Mouse (Mus musculus) small intestine, adult 2 months (tissue): ENCODE measurements around the gene Ttc32. TPM values are rescaled to one million over a fixed set of nuclear protein-coding genes. Genes with fewer than 3 reads are reported as not detected.
A peak's percentile ranks its signal among the peaks of the same experiment; 100 is the strongest.

Experiments used
- H3K27ac ChIP-seq: fragments of 200-500 bp; 2 replicates; pipeline ENCODE4 v1.5.1; 2012; ENCODE audit warnings: low read depth, low read length, control low read depth, inconsistent platforms; ENCODE audit not compliant: insufficient read depth
- H3K27me3 ChIP-seq: fragments of 200-500 bp; 2 replicates; pipeline ENCODE4 v1.6.1; 2012; ENCODE audit warnings: mild to moderate bottlenecking, moderate library complexity, low read length, inconsistent platforms; ENCODE audit not compliant: control insufficient read depth, insufficient read depth
- H3K36me3 ChIP-seq: fragments of 200-500 bp; 2 replicates; pipeline ENCODE4 v1.6.1; 2012; ENCODE audit warnings: mild to moderate bottlenecking, low read length, control low read depth, inconsistent platforms; ENCODE audit not compliant: control insufficient read depth, insufficient read depth
- H3K4me1 ChIP-seq: fragments of 200-500 bp; 2 replicates; pipeline ENCODE4 v1.6.1; 2012; ENCODE audit warnings: low read length, inconsistent platforms, mixed read lengths; ENCODE audit not compliant: control insufficient read depth, insufficient read depth, insufficient read length
- H3K4me3 ChIP-seq: fragments of 200-500 bp; 2 replicates; pipeline ENCODE4 v1.5.1; 2012; ENCODE audit warnings: low read depth, mild to moderate bottlenecking, control low read depth, inconsistent platforms, low read length, moderate library complexity
- CTCF ChIP-seq: fragments of 200-500 bp; IDR thresholded peaks from 2 replicates; pipeline ENCODE4 v1.5.1; 2012; ENCODE audit warnings: low read depth, mild to moderate bottlenecking, control low read depth, inconsistent platforms, low read length, moderate library complexity, mixed read lengths; ENCODE audit not compliant: insufficient replicate concordance, insufficient read length; ENCODE audit errors: extremely low read depth
- POLR2A ChIP-seq: fragments of 200-500 bp; IDR thresholded peaks from 2 replicates; pipeline ENCODE4 v1.6.1; 2012; ENCODE audit warnings: low read depth, mild to moderate bottlenecking, control low read depth, inconsistent platforms, low read length, moderate library complexity
- WGBS: fragments of 180-500 bp; shearing (Covaris S2); methylation state at CpG from one replicate; pipeline ENCODE4 v1.1.7; 2018; 5-methylcytosine and 5-hydroxymethylcytosine counted together
- polyA plus RNA-seq: library from polyadenylated mRNA; depleted of rRNA; stranded (reverse); fragments of >200 nt; gene quantifications from 2 replicates; pipeline ENCODE4 v1.2.3, GENCODE M21; 2012; rRNA removed

The Ttc32 gene
- 7.3 and 10.0 TPM in 2 replicates for polyA plus RNA-seq

GRCm38 (mm10) chr12:9029888-9030723, at the start of gene Ttc32:
Gene Ttc32 (plus strand): TSS chr12:9029997.
- H3K4me1 ChIP-seq, result no peaks in the 10 kb centered on the region
- H3K36me3 ChIP-seq, result no peaks in the 10 kb centered on the region
- under 1% methylated on average over 69 of the region's 69 CpGs for WGBS
- peak within 1 kb of the TSS; percentile 67 for H3K4me3 ChIP-seq
- H3K27me3 ChIP-seq, result no peaks in the 10 kb centered on the region
- peak within 1 kb of the TSS; percentile 86 for H3K27ac ChIP-seq
- TF ChIP-seq POLR2A, result peak; percentile 52
- 0 out of 2 replicates have a peak, but pooled peaks have one; percentile 5 for TF ChIP-seq CTCF

- Histone ChIP-seq H3K27ac (no peak overlapping the region), H3K4me1 (no peaks in the 10 kb centered on the region), H3K4me3 (no peak overlapping the region), H3K27me3 (no peaks in the 10 kb centered on the region), H3K36me3 (no peaks in the 10 kb centered on the region)
- WGBS, result 72% methylated on average over 8 of the region's 8 CpGs
- TF ChIP-seq POLR2A (no peak), CTCF (no peak)
Observed at GRCm38 (mm10) chr12:8993231-8993630, 36.6 kb upstream of the Ttc32 start.

- no peak overlapping the region for H3K27ac ChIP-seq
- no peaks in the 10 kb centered on the region for H3K27me3 ChIP-seq
- H3K4me3 ChIP-seq, result no peak overlapping the region
- H3K36me3 ChIP-seq, result no peaks in the 10 kb centered on the region
- H3K4me1 ChIP-seq, result no peaks in the 10 kb centered on the region
- TF ChIP-seq CTCF (no peak), POLR2A (no peak)
- whole genome bisulfite sequencing, result 79% methylated on average over 4 of the region's 4 CpGs
Observed at GRCm38 (mm10) chr12:8998318-8998717, 31.5 kb upstream of the Ttc32 start.

DNA sequence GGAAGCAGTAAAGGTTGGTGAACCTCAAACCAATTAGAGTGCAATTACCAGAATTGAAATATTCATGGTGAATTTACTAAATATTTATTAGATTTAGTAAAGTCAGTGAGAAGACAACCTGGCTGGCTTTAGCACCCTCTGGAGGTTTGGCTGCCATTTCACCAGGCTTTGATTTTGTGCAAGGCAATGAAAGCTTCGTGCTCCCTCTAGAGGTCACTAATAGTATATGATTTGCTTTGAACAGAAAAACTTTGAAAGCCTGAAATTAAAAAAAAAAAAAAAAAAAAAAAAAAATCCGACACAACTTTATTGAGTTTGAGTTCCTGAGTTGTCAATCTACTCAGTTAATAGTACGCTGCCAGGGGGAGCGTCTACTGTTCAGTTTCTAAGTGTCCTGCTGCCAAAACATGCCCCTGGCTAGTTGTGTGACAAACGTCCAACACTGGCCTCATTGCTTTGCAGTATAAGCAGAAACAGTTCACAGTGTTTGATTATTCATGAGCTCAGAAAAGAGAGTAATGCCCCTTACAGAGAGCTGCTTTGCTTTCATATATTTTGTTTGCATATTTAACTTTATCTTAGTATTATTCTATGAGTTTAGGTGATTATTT, 27.7 kb upstream of the Ttc32 start:
- peak; percentile 61; the same call in 1 of the 2 replicates for TF ChIP-seq CTCF
- TF ChIP-seq POLR2A, result no peak
- Histone ChIP-seq H3K4me1 (no peaks in the 10 kb centered on the region), H3K27me3 (no peaks in the 10 kb centered on the region), H3K27ac (no peak overlapping the region), H3K36me3 (no peaks in the 10 kb centered on the region), H3K4me3 (no peak overlapping the region)
- WGBS, result 11% methylated on average over 5 of the region's 5 CpGs

DNA sequence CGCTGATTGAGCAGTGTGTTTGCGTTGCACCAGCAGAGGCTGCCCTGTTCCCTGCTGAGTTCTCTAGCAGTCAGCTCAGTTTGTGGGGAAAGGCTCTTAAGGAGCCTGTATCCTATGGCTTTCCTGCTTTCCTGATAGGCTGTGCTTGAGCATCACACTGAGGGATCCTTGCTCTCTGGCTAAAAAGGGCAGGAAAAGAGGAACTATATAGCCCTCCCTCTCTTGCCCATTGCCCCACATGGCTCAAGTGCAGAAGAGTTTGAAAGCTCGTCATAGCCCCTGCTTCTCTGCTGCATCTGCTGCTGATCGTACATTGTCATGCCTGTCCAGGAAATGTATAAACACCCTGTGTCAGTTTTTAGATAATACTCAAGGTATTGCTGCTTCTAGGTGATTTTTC, 22.7 kb upstream of the Ttc32 start:
- H3K4me3 ChIP-seq, result no peak overlapping the region
- TF ChIP-seq CTCF, result no peak
- TF ChIP-seq POLR2A, result no peak
- no peaks in the 10 kb centered on the region for H3K27me3 ChIP-seq
- WGBS, result 77% methylated on average over 4 of the region's 4 CpGs
- no peaks in the 10 kb centered on the region for H3K36me3 ChIP-seq
- H3K4me1 ChIP-seq, result no peaks in the 10 kb centered on the region
- no peak overlapping the region for H3K27ac ChIP-seq

GRCm38 (mm10) chr12:9007811-9008210, 22.0 kb upstream of the Ttc32 start:
- Histone ChIP-seq H3K4me3 (no peak overlapping the region), H3K27ac (no peak overlapping the region), H3K4me1 (no peaks in the 10 kb centered on the region), H3K27me3 (no peaks in the 10 kb centered on the region), H3K36me3 (no peaks in the 10 kb centered on the region)
- TF ChIP-seq CTCF, result no peak
- TF ChIP-seq POLR2A, result no peak
- WGBS, result 95% methylated on average over 6 of the region's 6 CpGs

DNA sequence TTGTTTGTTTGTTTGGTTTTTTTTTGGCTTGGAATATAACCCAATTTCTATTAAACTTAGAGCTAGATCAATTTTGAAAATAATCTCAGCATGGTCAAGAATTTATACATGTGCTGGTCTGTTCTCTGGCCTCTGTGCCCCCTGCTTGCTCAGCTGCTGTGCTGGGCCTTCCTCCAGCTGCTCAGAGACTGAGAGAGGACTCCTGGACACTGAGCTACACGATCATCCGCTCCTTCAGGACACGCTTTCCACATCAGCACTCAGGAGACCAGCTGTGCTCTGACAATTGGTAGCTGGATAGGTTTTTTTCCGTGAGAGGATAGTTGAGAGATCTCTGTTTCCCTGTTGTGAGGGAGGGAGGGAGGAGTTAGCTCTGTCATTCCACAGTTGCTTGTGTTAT, 19.5 kb upstream of the Ttc32 start:
- no peaks in the 10 kb centered on the region for H3K27me3 ChIP-seq
- no peak overlapping the region for H3K4me3 ChIP-seq
- H3K4me1 ChIP-seq, result no peaks in the 10 kb centered on the region
- H3K36me3 ChIP-seq, result no peaks in the 10 kb centered on the region
- H3K27ac ChIP-seq, result no peak overlapping the region
- 70% methylated on average over 4 of the region's 4 CpGs for WGBS
- TF ChIP-seq POLR2A (no peak), CTCF (no peak)
